Mouse (Mus musculus) ES-Bruce4 (cell line): Measurements from ENCODE around the gene Tnfrsf21. TPM values are rescaled to one million over a fixed set of nuclear protein-coding genes. Genes with fewer than 3 reads are reported as not detected.

Experiments
- H3K27ac ChIP-seq: 2 replicates; pipeline ENCODE4 v1.5.1; 2012; ENCODE audit warnings: low read length, inconsistent platforms; ENCODE audit not compliant: insufficient read depth
- H3K27me3 ChIP-seq: 2 replicates; pipeline ENCODE4 v1.6.1; 2012; ENCODE audit warnings: mild to moderate bottlenecking, low read length, inconsistent platforms; ENCODE audit not compliant: control insufficient read depth, poor library complexity, insufficient read depth, severe bottlenecking
- H3K36me3 ChIP-seq: 2 replicates; pipeline ENCODE4 v1.6.1; 2012; ENCODE audit warnings: inconsistent platforms, mild to moderate bottlenecking, low read length, moderate library complexity; ENCODE audit not compliant: control insufficient read depth, poor library complexity, insufficient read depth, severe bottlenecking
- H3K4me1 ChIP-seq: one replicate; pipeline ENCODE4 v1.8.1; 2011; ENCODE audit warnings: low read length; ENCODE audit not compliant: control insufficient read depth, insufficient read depth
- H3K4me3 ChIP-seq: 2 replicates; pipeline ENCODE4 v1.5.1; 2011; ENCODE audit warnings: low read depth, mild to moderate bottlenecking, low read length
- H3K9ac ChIP-seq: 2 replicates; pipeline ENCODE4 v1.6.1; 2012; ENCODE audit warnings: low read depth, mild to moderate bottlenecking, inconsistent platforms; ENCODE audit not compliant: poor library complexity, severe bottlenecking
- H3K9me3 ChIP-seq: replicated peaks from 2 replicates; pipeline ENCODE4 v1.6.1; 2012; ENCODE audit warnings: mild to moderate bottlenecking, low read length, inconsistent platforms; ENCODE audit not compliant: control insufficient read depth, poor library complexity, insufficient read depth, severe bottlenecking
- CTCF ChIP-seq: IDR thresholded peaks from one replicate; pipeline ENCODE4 v1.8.1; 2011; ENCODE audit warnings: low read depth, low read length
- EP300 ChIP-seq: IDR thresholded peaks from 2 replicates; pipeline ENCODE4 v1.6.1; 2011; ENCODE audit warnings: low read depth, low read length; ENCODE audit not compliant: insufficient read depth
- POLR2A ChIP-seq: IDR thresholded peaks from one replicate; pipeline ENCODE4 v1.8.1; 2011; ENCODE audit warnings: low read length; ENCODE audit not compliant: insufficient read depth
- polyA plus RNA-seq: library from polyadenylated mRNA; stranded (reverse); fragments of >200 nt; gene quantifications from 2 replicates; pipeline ENCODE4 v1.2.4, GENCODE M21; 2011; ENCODE audit warnings: low read depth; ENCODE audit not compliant: missing spikeins, insufficient read depth, insufficient read length

Tnfrsf21 gene
- 11.9 and 13.1 TPM in 2 replicates for polyA plus RNA-seq

- H3K4me3 ChIP-seq, result peak within 1 kb of the TSS; percentile 74
Measured at GRCm38 (mm10) chr17:43016371-43017331, at the start of gene Tnfrsf21. TSS of gene Tnfrsf21 (plus strand) at chr17:43016555.

GRCm38 (mm10) chr17:42968174-42968573 is 48.2 kb upstream of the Tnfrsf21 start:
- no peaks in the 10 kb centered on the region for H3K4me1 ChIP-seq

More at GRCm38 (mm10) chr17:43016371-43017331, at the start of gene Tnfrsf21:
- Histone ChIP-seq H3K36me3 (no peaks in the 10 kb centered on the region), H3K27me3 (no peaks in the 10 kb centered on the region), H3K9ac (peak within 1 kb of the TSS; percentile 71), H3K9me3 (no peaks in the 10 kb centered on the region), H3K4me1 (no peaks in the 10 kb centered on the region), H3K27ac (no peak within 1 kb of the TSS)
- peak; percentile 22 for TF ChIP-seq POLR2A
- peak; percentile 76 for TF ChIP-seq CTCF
- TF ChIP-seq EP300, result no peak

GRCm38 (mm10) chr17:42975312-42975996 is 40.9 kb upstream of the Tnfrsf21 start:
- Histone ChIP-seq H3K36me3 (no peaks in the 10 kb centered on the region), H3K4me1 (no peaks in the 10 kb centered on the region), H3K9ac (no peak overlapping the region), H3K27ac (no peak overlapping the region), H3K4me3 (no peak overlapping the region), H3K9me3 (no peaks in the 10 kb centered on the region), H3K27me3 (no peaks in the 10 kb centered on the region)
- TF ChIP-seq CTCF (no peak), POLR2A (no peak), EP300 (no peak)

More at GRCm38 (mm10) chr17:42968174-42968573, 48.2 kb upstream of the Tnfrsf21 start:
- H3K27ac ChIP-seq, result no peak overlapping the region
- H3K9ac ChIP-seq, result no peak overlapping the region
- no peaks in the 10 kb centered on the region for H3K36me3 ChIP-seq
- no peaks in the 10 kb centered on the region for H3K27me3 ChIP-seq
- no peak for TF ChIP-seq CTCF
- no peak for TF ChIP-seq EP300
- TF ChIP-seq POLR2A, result no peak
- H3K9me3 ChIP-seq, result no peaks in the 10 kb centered on the region
- no peak overlapping the region for H3K4me3 ChIP-seq

GRCm38 (mm10) chr17:42977766-42978165 is 38.6 kb upstream of the Tnfrsf21 start:
- no peaks in the 10 kb centered on the region for H3K27me3 ChIP-seq
- H3K36me3 ChIP-seq, result no peaks in the 10 kb centered on the region
- no peaks in the 10 kb centered on the region for H3K4me1 ChIP-seq
- no peak for TF ChIP-seq CTCF
- TF ChIP-seq POLR2A, result no peak
- TF ChIP-seq EP300, result no peak
- no peak overlapping the region for H3K27ac ChIP-seq
- no peak overlapping the region for H3K9ac ChIP-seq
- H3K4me3 ChIP-seq, result no peak overlapping the region
- no peaks in the 10 kb centered on the region for H3K9me3 ChIP-seq

GRCm38 (mm10) chr17:42978345-42978744 is 38.0 kb upstream of the Tnfrsf21 start:
- no peaks in the 10 kb centered on the region for H3K9me3 ChIP-seq
- TF ChIP-seq EP300, result no peak
- TF ChIP-seq CTCF, result no peak
- TF ChIP-seq POLR2A, result no peak
- no peak overlapping the region for H3K27ac ChIP-seq
- no peak overlapping the region for H3K9ac ChIP-seq
- no peaks in the 10 kb centered on the region for H3K4me1 ChIP-seq
- no peaks in the 10 kb centered on the region for H3K36me3 ChIP-seq
- H3K27me3 ChIP-seq, result no peaks in the 10 kb centered on the region
- no peak overlapping the region for H3K4me3 ChIP-seq
